Mouse (Mus musculus) ES-E14 (cell line): ENCODE measurements around the gene Prss16. TPM values are rescaled to one million over a fixed set of nuclear protein-coding genes. Genes with fewer than 3 reads are reported as not detected.

Experiments used
- DNase-seq: peaks from one replicate; pipeline ENCODE4 v3.0.0-alpha.2; 2013; ENCODE audit warnings: low read depth, low spot score
- H3K27ac ChIP-seq: 2 replicates; pipeline ENCODE4 v1.5.1; 2012; ENCODE audit warnings: low read depth, mild to moderate bottlenecking, low read length, moderate library complexity, mixed read lengths; ENCODE audit not compliant: poor library complexity, insufficient read depth, severe bottlenecking
- H3K36me3 ChIP-seq: 2 replicates; pipeline ENCODE4 v1.6.1; 2012; ENCODE audit warnings: mild to moderate bottlenecking, low read length, moderate library complexity, mixed read lengths; ENCODE audit not compliant: control insufficient read depth, poor library complexity, insufficient read depth, severe bottlenecking
- H3K4me1 ChIP-seq, 2 experiments: fragments of 150-350 bp in 1 of 2; sonication (generic) in 1 of 2; 2 replicates each; pipeline ENCODE4 v1.6.1; 2012; ENCODE audit warnings: low read length in 2 of 2, mild to moderate bottlenecking in 1 of 2, mixed read lengths in 1 of 2; ENCODE audit not compliant: control insufficient read depth in 2 of 2, insufficient read depth in 2 of 2, poor library complexity in 1 of 2
- H3K4me3 ChIP-seq, 2 experiments: fragments of 150-350 bp in 1 of 2; sonication (generic) in 1 of 2; 2 replicates each; pipeline ENCODE4 v1.5.1; 2012; ENCODE audit warnings: low read length in 2 of 2, low read depth in 1 of 2, mild to moderate bottlenecking in 1 of 2, mixed read lengths in 1 of 2; ENCODE audit not compliant: insufficient read depth in 1 of 2, poor library complexity in 1 of 2, severe bottlenecking in 1 of 2
- H3K9ac ChIP-seq: 2 replicates; pipeline ENCODE4 v1.6.1; 2012; ENCODE audit warnings: low read depth, mild to moderate bottlenecking, low read length, mixed read lengths; ENCODE audit not compliant: poor library complexity, insufficient read depth, severe bottlenecking
- H3K9me3 ChIP-seq: fragments of 150-350 bp; sonication (generic); 2 replicates; pipeline ENCODE4 v1.6.1; 2012; ENCODE audit warnings: low read depth, mild to moderate bottlenecking, low read length; ENCODE audit not compliant: control insufficient read depth, insufficient read depth
- CHD2 ChIP-seq: IDR thresholded peaks from 2 replicates; pipeline ENCODE4 v1.6.1; 2014; ENCODE audit warnings: mild to moderate bottlenecking, low read depth, low read length, inconsistent platforms
- HCFC1 ChIP-seq: IDR thresholded peaks from 2 replicates; pipeline ENCODE4 v1.6.1; 2012; ENCODE audit warnings: low read length, inconsistent platforms, borderline replicate concordance; ENCODE audit not compliant: insufficient read depth
- MAFK ChIP-seq: IDR thresholded peaks from 2 replicates; pipeline ENCODE4 v1.6.1; 2014; ENCODE audit warnings: mild to moderate bottlenecking, low read depth, low read length, inconsistent platforms; ENCODE audit not compliant: insufficient read depth
- ZC3H11A ChIP-seq: IDR thresholded peaks from 2 replicates; pipeline ENCODE4 v1.6.1; 2012; ENCODE audit warnings: low read depth, mild to moderate bottlenecking, inconsistent platforms, low read length, borderline replicate concordance
- ZNF384 ChIP-seq: IDR thresholded peaks from 2 replicates; pipeline ENCODE4 v1.6.1; 2012; ENCODE audit warnings: low read depth, low read length, inconsistent platforms
- in situ Hi-C, 2 experiments: fragments of 600-800 bp; cut with MboI; formaldehyde crosslinking; loops; one replicate each; pipeline ENCODE4 v1.15.1; 2025; ENCODE audit warnings: low sequenced_read_pairs in 2 of 2, inconsistent platforms in 1 of 2; ENCODE audit not compliant: unreplicated experiment in 2 of 2
- total RNA-seq: library from RNA; depleted of rRNA; stranded (reverse); fragments of 300-350 nt; gene quantifications from 2 replicates; pipeline ENCODE4 v1.2.3, GENCODE M21; 2012

The Prss16 gene
- total RNA-seq, 1 experiment = 2.6 TPM

- peak; percentile 69 for DNase-seq
- no peak overlapping the region for H3K9ac ChIP-seq
- peak overlapping the region in 1 of 2 experiments; percentile 4; a peak in 2 of 4 replicates for H3K4me3 ChIP-seq
- no peaks in the 10 kb centered on the region for H3K9me3 ChIP-seq
- no peak overlapping the region; the same call in 1 of the 2 replicates for H3K27ac ChIP-seq
- in situ Hi-C loops = loop anchor here (10.0 to 25.0 kb wide), 7 partner anchors 313 to 1712 kb away; partner anchors contain the start of genes Abt1 (in 1 of the 2), Hist1h1a (in 1 of the 2), Hist1h1d (in 1 of the 2) and Hist1h1t (in 1 of the 2)
- no peak for TF ChIP-seq ZC3H11A
- no peak for TF ChIP-seq MAFK
- TF ChIP-seq CHD2 = no peak
- TF ChIP-seq ZNF384 = no peak
- TF ChIP-seq HCFC1 = no peak
- H3K4me1 ChIP-seq = no peaks in the 10 kb centered on the region
- H3K36me3 ChIP-seq = no peaks in the 10 kb centered on the region
Measured at GRCm38 (mm10) chr13:22049737-22050440, 40.3 kb upstream of the Prss16 start.

- H3K9me3 ChIP-seq = no peaks in the 10 kb centered on the region
- no peak for DNase-seq
- H3K4me3 ChIP-seq = no peak overlapping the region
- H3K27ac ChIP-seq = no peak overlapping the region
- in situ Hi-C loops = loop anchor here (25.0 kb wide), 6 partner anchors 312 to 1713 kb away; partner anchors contain the start of genes Abt1 (in 1 of the 2), Hist1h1a (in 1 of the 2), Hist1h1d (in 1 of the 2) and Hist1h1t (in 1 of the 2)
- H3K36me3 ChIP-seq = no peaks in the 10 kb centered on the region
- no peak overlapping the region for H3K9ac ChIP-seq
- no peak for TF ChIP-seq ZC3H11A
- TF ChIP-seq HCFC1 = no peak
- TF ChIP-seq MAFK = no peak
- no peak for TF ChIP-seq CHD2
- TF ChIP-seq ZNF384 = no peak
- H3K4me1 ChIP-seq = no peaks in the 10 kb centered on the region
Measured at GRCm38 (mm10) chr13:22049041-22049440, 39.5 kb upstream of the Prss16 start.

- in situ Hi-C loops = loop anchor here (25.0 kb wide), 6 partner anchors 308 to 1717 kb away; partner anchors contain the start of genes Abt1 (in 1 of the 2), Hist1h1a (in 1 of the 2), Hist1h1d (in 1 of the 2) and Hist1h1t (in 1 of the 2)
- Histone ChIP-seq H3K9ac (no peak overlapping the region), H3K27ac (no peak overlapping the region), H3K36me3 (no peaks in the 10 kb centered on the region), H3K4me1 (no peaks in the 10 kb centered on the region), H3K4me3 (no peak overlapping the region), H3K9me3 (no peaks in the 10 kb centered on the region)
- DNase-seq = no peak
- TF ChIP-seq ZNF384 (no peak), MAFK (no peak), HCFC1 (no peak), CHD2 (no peak), ZC3H11A (no peak)
Measured at GRCm38 (mm10) chr13:22045311-22045710, 35.8 kb upstream of the Prss16 start.

- no peak overlapping the region for H3K4me3 ChIP-seq
- no peaks in the 10 kb centered on the region for H3K9me3 ChIP-seq
- no peak for DNase-seq
- no peak for TF ChIP-seq CHD2
- no peak for TF ChIP-seq ZC3H11A
- no peak for TF ChIP-seq HCFC1
- no peak for TF ChIP-seq ZNF384
- no peak for TF ChIP-seq MAFK
- in situ Hi-C loops = loop anchor here (25.0 kb wide), 6 partner anchors 307 to 1718 kb away; partner anchors contain the start of genes Abt1 (in 1 of the 2), Hist1h1a (in 1 of the 2), Hist1h1d (in 1 of the 2) and Hist1h1t (in 1 of the 2)
- H3K36me3 ChIP-seq = no peaks in the 10 kb centered on the region
- H3K27ac ChIP-seq = no peak overlapping the region
- H3K4me1 ChIP-seq = no peaks in the 10 kb centered on the region
- H3K9ac ChIP-seq = no peak overlapping the region
Measured at GRCm38 (mm10) chr13:22044432-22045155, 35.1 kb upstream of the Prss16 start.
